ENCODE assay signal across 10 mouse cellular contexts in genomic region chr10:91384372-91384771, GRCm38 (mm10).
DNase-seq lines count a peak whose midpoint lies in the region; ATAC-seq and TF ChIP-seq lines count a peak whose summit lies in the region.
"Had no signal": no experiment of that assay in that cellular context is flagged by ENCODE, and none has a peak within 500 bp of the region (broad histone marks: within the 10 kb centered on the region; RNA-seq: fewer than 3 reads in every experiment).

No protein-coding gene starts in this region.

- H3K9ac ChIP-seq in forebrain, embryonic 11.5 days (ENCODE audit: low read length) = no peak overlapping the region
- no peak overlapping the region for H3K9ac ChIP-seq in forebrain, embryonic 15.5 days (replicated peaks)
- no peak overlapping the region for H3K9ac ChIP-seq in lung, embryonic 16.5 days (ENCODE audit: low read length)
- H3K9ac ChIP-seq in intestine, embryonic 15.5 days = no peak overlapping the region
- H3K9ac ChIP-seq: embryonic facial prominence, embryonic 13.5 days; limb, embryonic 12.5 days had no signal

- H3K4me3 ChIP-seq in forebrain, embryonic 11.5 days (ENCODE audit: low read depth, low read length) = no peak overlapping the region
- H3K4me3 ChIP-seq in forebrain, embryonic 15.5 days = no peak overlapping the region
- no peak overlapping the region for H3K4me3 ChIP-seq in lung, embryonic 16.5 days (ENCODE audit: low read length)
- no peak overlapping the region for H3K4me3 ChIP-seq in lung, adult 2 months (replicated peaks; ENCODE audit: extremely low read depth, low read depth, low read length)
- H3K4me3 ChIP-seq in limb, embryonic 10.5 days = no peak overlapping the region
- H3K4me3 ChIP-seq in thymus, adult 2 months (ENCODE audit: control insufficient read depth, insufficient read depth, low read length) = no peak overlapping the region
- no peak overlapping the region for H3K4me3 ChIP-seq in intestine, embryonic 15.5 days (replicated peaks)
- H3K4me3 ChIP-seq: embryonic facial prominence, embryonic 13.5 days; limb, embryonic 12.5 days had no signal

- no peaks in the 10 kb centered on the region for H3K4me1 ChIP-seq in forebrain, embryonic 11.5 days (replicated peaks; ENCODE audit: control insufficient read depth, insufficient read depth, low read length)
- 0 out of 2 replicates have a peak, but pooled peaks cover 2% of the 10 kb centered on the region for H3K4me1 ChIP-seq in forebrain, embryonic 15.5 days
- H3K4me1 ChIP-seq in lung, embryonic 16.5 days (replicated peaks; ENCODE audit: control insufficient read depth, insufficient read depth, low read length) = no peaks in the 10 kb centered on the region
- no peaks in the 10 kb centered on the region for H3K4me1 ChIP-seq in lung, adult 2 months (ENCODE audit: control insufficient read depth, insufficient read depth, low read length)
- no peaks in the 10 kb centered on the region for H3K4me1 ChIP-seq in limb, embryonic 10.5 days
- H3K4me1 ChIP-seq in thymus, adult 2 months (replicated peaks; ENCODE audit: control insufficient read depth, insufficient read depth, low read length) = no peaks in the 10 kb centered on the region
- no peaks in the 10 kb centered on the region for H3K4me1 ChIP-seq in intestine, embryonic 15.5 days (replicated peaks)
- H3K4me1 ChIP-seq: embryonic facial prominence, embryonic 13.5 days; limb, embryonic 12.5 days had no signal

- no peak for ATAC-seq in forebrain, embryonic 11.5 days (replicated peaks; ENCODE audit: low FRiP score)
- no peak for ATAC-seq in forebrain, embryonic 15.5 days (replicated peaks)
- 0 out of 2 replicates have a peak, but pooled peaks have one; percentile 56 for ATAC-seq in lung, embryonic 16.5 days (ENCODE audit: low read depth)
- no peak for ATAC-seq in intestine, embryonic 15.5 days

- no peak for TF ChIP-seq CTCF in lung, adult 2 months (IDR thresholded peaks at IDR 0.05; ENCODE audit: insufficient read depth, low read length)
- no peak for TF ChIP-seq CTCF in thymus, adult 2 months (IDR thresholded peaks at IDR 0.05; ENCODE audit: borderline replicate concordance, control insufficient read depth, extremely low read depth, insufficient read depth, low read length, poor library complexity)

- DNase-seq in forebrain, embryonic 11.5 days (ENCODE audit: low spot score) = peak; percentile 57
- no peak for DNase-seq in lung, adult 2 months
- peak; percentile 50 for DNase-seq in embryo, embryonic 9.5 days (ENCODE audit: extremely low spot score)
- peak; percentile 72 for DNase-seq in limb, embryonic 10.5 days (ENCODE audit: low spot score)
- no peak for DNase-seq in thymus, adult 2 months

- WGBS in forebrain, embryonic 11.5 days = 54% methylated on average over 2 of the region's 2 CpGs
- WGBS in forebrain, embryonic 15.5 days = 36% methylated on average over 2 of the region's 2 CpGs
- 51% methylated on average over 2 of the region's 2 CpGs for WGBS in lung, embryonic 16.5 days
- 54% methylated on average over 2 of the region's 2 CpGs for WGBS in lung, adult 2 months
- WGBS in limb, embryonic 10.5 days = 64% methylated on average over 2 of the region's 2 CpGs
- 55% methylated on average over 2 of the region's 2 CpGs for WGBS in thymus, adult 2 months
- 50% methylated on average over 2 of the region's 2 CpGs for WGBS in intestine, embryonic 15.5 days

- H3K9me3 ChIP-seq in forebrain, embryonic 11.5 days (ENCODE audit: control insufficient read depth, low read length) = no peaks in the 10 kb centered on the region; the same call in 1 of the 2 replicates
- no peaks in the 10 kb centered on the region for H3K9me3 ChIP-seq in forebrain, embryonic 15.5 days
- H3K9me3 ChIP-seq in lung, embryonic 16.5 days (ENCODE audit: control insufficient read depth, low read length) = no peaks in the 10 kb centered on the region
- no peaks in the 10 kb centered on the region for H3K9me3 ChIP-seq in limb, embryonic 10.5 days (replicated peaks)
- no peaks in the 10 kb centered on the region for H3K9me3 ChIP-seq in intestine, embryonic 15.5 days
- H3K9me3 ChIP-seq: embryonic facial prominence, embryonic 13.5 days; limb, embryonic 12.5 days had no signal

- no peak overlapping the region for H3K27ac ChIP-seq in forebrain, embryonic 11.5 days (ENCODE audit: low read depth, low read length)
- no peak overlapping the region for H3K27ac ChIP-seq in forebrain, embryonic 15.5 days (replicated peaks)
- H3K27ac ChIP-seq in lung, embryonic 16.5 days (ENCODE audit: low read length) = no peak overlapping the region
- H3K27ac ChIP-seq in limb, embryonic 10.5 days = no peak overlapping the region
- H3K27ac ChIP-seq in thymus, adult 2 months (ENCODE audit: control insufficient read depth, insufficient read depth, low read length) = no peak overlapping the region
- no peak overlapping the region for H3K27ac ChIP-seq in intestine, embryonic 15.5 days
- H3K27ac ChIP-seq: embryonic facial prominence, embryonic 13.5 days; limb, embryonic 12.5 days had no signal

- H3K4me2 ChIP-seq in forebrain, embryonic 11.5 days (ENCODE audit: low read depth, low read length, severe bottlenecking) = no peak overlapping the region
- H3K4me2 ChIP-seq in forebrain, embryonic 15.5 days (replicated peaks) = no peak overlapping the region
- no peak overlapping the region for H3K4me2 ChIP-seq in lung, embryonic 16.5 days (ENCODE audit: low read depth, low read length)
- H3K4me2 ChIP-seq in intestine, embryonic 15.5 days (replicated peaks) = no peak overlapping the region
- H3K4me2 ChIP-seq: embryonic facial prominence, embryonic 13.5 days; limb, embryonic 12.5 days had no signal

- TF ChIP-seq POLR2A in lung, adult 2 months (IDR thresholded peaks at IDR 0.05; ENCODE audit: borderline replicate concordance, extremely low read depth, low read depth, low read length) = no peak
- TF ChIP-seq POLR2A in thymus, adult 2 months (IDR thresholded peaks at IDR 0.05; ENCODE audit: control insufficient read depth, extremely low read depth, insufficient read depth, low read length, poor library complexity) = no peak

- no peaks in the 10 kb centered on the region for H3K27me3 ChIP-seq in forebrain, embryonic 11.5 days (ENCODE audit: control insufficient read depth, insufficient read depth, low read length)
- no peaks in the 10 kb centered on the region for H3K27me3 ChIP-seq in forebrain, embryonic 15.5 days
- H3K27me3 ChIP-seq in lung, embryonic 16.5 days (ENCODE audit: control insufficient read depth, insufficient read depth, low read depth, low read length) = no peaks in the 10 kb centered on the region
- no peaks in the 10 kb centered on the region for H3K27me3 ChIP-seq in limb, embryonic 10.5 days (ENCODE audit: low read depth, poor library complexity, severe bottlenecking)
- H3K27me3 ChIP-seq in thymus, adult 2 months (ENCODE audit: control insufficient read depth, insufficient read depth, low read length) = no peaks in the 10 kb centered on the region
- H3K27me3 ChIP-seq in intestine, embryonic 15.5 days (replicated peaks) = no peaks in the 10 kb centered on the region
- H3K27me3 ChIP-seq: limb, embryonic 12.5 days had no signal

- no peaks in the 10 kb centered on the region for H3K36me3 ChIP-seq in forebrain, embryonic 11.5 days (ENCODE audit: control insufficient read depth, insufficient read depth, low read length)
- H3K36me3 ChIP-seq in forebrain, embryonic 15.5 days = no peaks in the 10 kb centered on the region
- H3K36me3 ChIP-seq in lung, embryonic 16.5 days (ENCODE audit: control insufficient read depth, insufficient read depth, low read length) = no peaks in the 10 kb centered on the region
- no peaks in the 10 kb centered on the region for H3K36me3 ChIP-seq in limb, embryonic 10.5 days
- H3K36me3 ChIP-seq in thymus, adult 2 months (ENCODE audit: control insufficient read depth, insufficient read depth, low read length) = no peaks in the 10 kb centered on the region
- no peaks in the 10 kb centered on the region for H3K36me3 ChIP-seq in intestine, embryonic 15.5 days
- H3K36me3 ChIP-seq: embryonic facial prominence, embryonic 13.5 days; limb, embryonic 12.5 days had no signal

Comparison
In these comparisons a context has a peak if more than half of its experiments do, and no peak if none do; other contexts are left out.
1. DNase-seq: peak in forebrain, embryonic 11.5 days (single experiment), embryo, embryonic 9.5 days (single experiment) and limb, embryonic 10.5 days (single experiment); none in lung, adult 2 months (single experiment) and thymus, adult 2 months (single experiment).